Mouse (Mus musculus): ENCODE data around the gene Ccr3. TPM values are rescaled to one million over a fixed set of nuclear protein-coding genes. Genes with fewer than 3 reads are reported as not detected.
"Not testable (repeated sequence)": the region's sequence is repeated elsewhere in the genome, so short reads cannot be mapped to it uniquely, and the experiment has no call there.

Gene Ccr3
- polyA plus RNA-seq, 1 experiment, result not detected

- H3K4me3 ChIP-seq (ENCODE audit: insufficient read depth, low read length), result no peak overlapping the region
- H3K27ac ChIP-seq (ENCODE audit: insufficient read depth, low read length), result no peak overlapping the region
- no peaks in the 10 kb centered on the region for H3K4me1 ChIP-seq (ENCODE audit: control insufficient read depth, insufficient read depth, low read length)
- no peak for TF ChIP-seq POLR2A (IDR thresholded peaks at IDR 0.05; ENCODE audit: low read depth, low read length)
- TF ChIP-seq CTCF (IDR thresholded peaks at IDR 0.05; ENCODE audit: borderline replicate concordance, insufficient read depth, low read length), result no peak
Observed at GRCm38 (mm10) chr9:124038158-124038582, 16.4 kb downstream of the Ccr3 start.

- no peak overlapping the region for H3K27ac ChIP-seq (ENCODE audit: insufficient read depth, low read length)
- H3K4me3 ChIP-seq (ENCODE audit: insufficient read depth, low read length), result no peak overlapping the region
Observed at GRCm38 (mm10) chr9:124038949-124039348, 17.2 kb downstream of the Ccr3 start.

GRCm38 (mm10) chr9:124040932-124041331 lies 19.2 kb downstream of the Ccr3 start:
- Histone ChIP-seq H3K4me3 (ENCODE audit: insufficient read depth, low read length) (no peak overlapping the region), H3K27ac (ENCODE audit: insufficient read depth, low read length) (no peak overlapping the region), H3K4me1 (ENCODE audit: control insufficient read depth, insufficient read depth, low read length) (no peaks in the 10 kb centered on the region)
- no peak for TF ChIP-seq POLR2A (IDR thresholded peaks at IDR 0.05; ENCODE audit: low read depth, low read length)

More at GRCm38 (mm10) chr9:124038949-124039348, 17.2 kb downstream of the Ccr3 start:
- no peak for TF ChIP-seq CTCF (IDR thresholded peaks at IDR 0.05; ENCODE audit: borderline replicate concordance, insufficient read depth, low read length)
- no peak for TF ChIP-seq POLR2A (IDR thresholded peaks at IDR 0.05; ENCODE audit: low read depth, low read length)
- no peaks in the 10 kb centered on the region for H3K4me1 ChIP-seq (ENCODE audit: control insufficient read depth, insufficient read depth, low read length)

GRCm38 (mm10) chr9:124053532-124053931 lies 31.8 kb downstream of the Ccr3 start:
- Histone ChIP-seq H3K27ac (ENCODE audit: insufficient read depth, low read length) (no peak overlapping the region), H3K4me1 (ENCODE audit: control insufficient read depth, insufficient read depth, low read length) (no peaks in the 10 kb centered on the region), H3K4me3 (ENCODE audit: insufficient read depth, low read length) (no peak overlapping the region)
- no peak for TF ChIP-seq POLR2A (IDR thresholded peaks at IDR 0.05; ENCODE audit: low read depth, low read length)
- no peak for TF ChIP-seq CTCF (IDR thresholded peaks at IDR 0.05; ENCODE audit: borderline replicate concordance, insufficient read depth, low read length)

GRCm38 (mm10) chr9:124056158-124056709 lies 34.5 kb downstream of the Ccr3 start:
- TF ChIP-seq POLR2A (IDR thresholded peaks at IDR 0.05; ENCODE audit: low read depth, low read length) (no peak), CTCF (IDR thresholded peaks at IDR 0.05; ENCODE audit: borderline replicate concordance, insufficient read depth, low read length) (no peak)
- H3K4me1 ChIP-seq (ENCODE audit: control insufficient read depth, insufficient read depth, low read length), result no peaks in the 10 kb centered on the region
- H3K27ac ChIP-seq (ENCODE audit: insufficient read depth, low read length), result no peak overlapping the region
- no peak overlapping the region for H3K4me3 ChIP-seq (ENCODE audit: insufficient read depth, low read length)

GRCm38 (mm10) chr9:124059660-124060352 lies 38.0 kb downstream of the Ccr3 start:
- TF ChIP-seq CTCF (IDR thresholded peaks at IDR 0.05; ENCODE audit: borderline replicate concordance, insufficient read depth, low read length), result no peak
- no peak for TF ChIP-seq POLR2A (IDR thresholded peaks at IDR 0.05; ENCODE audit: low read depth, low read length)
- Histone ChIP-seq H3K4me1 (ENCODE audit: control insufficient read depth, insufficient read depth, low read length) (no peaks in the 10 kb centered on the region), H3K27ac (ENCODE audit: insufficient read depth, low read length) (no peak overlapping the region), H3K4me3 (ENCODE audit: insufficient read depth, low read length) (no peak overlapping the region)

- not testable (repeated sequence) for H3K4me3 ChIP-seq (ENCODE audit: insufficient read depth, low read length); H3K4me1 ChIP-seq (ENCODE audit: control insufficient read depth, insufficient read depth, low read length); H3K27ac ChIP-seq (ENCODE audit: insufficient read depth, low read length)
Observed at GRCm38 (mm10) chr9:124061474-124062432, 40.0 kb downstream of the Ccr3 start.

- Histone ChIP-seq H3K27ac (ENCODE audit: insufficient read depth, low read length) (no peak overlapping the region), H3K4me3 (ENCODE audit: insufficient read depth, low read length) (no peak overlapping the region), H3K4me1 (ENCODE audit: control insufficient read depth, insufficient read depth, low read length) (peaks cover 4% of the 10 kb centered on the region; the same call in 1 of the 2 replicates)
- no peak for TF ChIP-seq CTCF (IDR thresholded peaks at IDR 0.05; ENCODE audit: borderline replicate concordance, insufficient read depth, low read length)
- TF ChIP-seq POLR2A (IDR thresholded peaks at IDR 0.05; ENCODE audit: low read depth, low read length), result no peak
Observed at GRCm38 (mm10) chr9:124066572-124067103, 44.9 kb downstream of the Ccr3 start.

- H3K4me1 ChIP-seq (ENCODE audit: control insufficient read depth, insufficient read depth, low read length), result peaks cover 4% of the 10 kb centered on the region; the same call in 1 of the 2 replicates
- peak overlapping the region; percentile 65; the same call in 1 of the 2 replicates for H3K27ac ChIP-seq (ENCODE audit: insufficient read depth, low read length)
- H3K4me3 ChIP-seq (ENCODE audit: insufficient read depth, low read length), result no peak overlapping the region
- TF ChIP-seq POLR2A (IDR thresholded peaks at IDR 0.05; ENCODE audit: low read depth, low read length) (no peak), CTCF (IDR thresholded peaks at IDR 0.05; ENCODE audit: borderline replicate concordance, insufficient read depth, low read length) (no peak)
Observed at GRCm38 (mm10) chr9:124068098-124069058, 46.6 kb downstream of the Ccr3 start.

Measured in embryonic fibroblast, embryonic 13.5 days (primary cell).